8 mouse cellular contexts compared by ENCODE assay signal in the genomic region with DNA sequence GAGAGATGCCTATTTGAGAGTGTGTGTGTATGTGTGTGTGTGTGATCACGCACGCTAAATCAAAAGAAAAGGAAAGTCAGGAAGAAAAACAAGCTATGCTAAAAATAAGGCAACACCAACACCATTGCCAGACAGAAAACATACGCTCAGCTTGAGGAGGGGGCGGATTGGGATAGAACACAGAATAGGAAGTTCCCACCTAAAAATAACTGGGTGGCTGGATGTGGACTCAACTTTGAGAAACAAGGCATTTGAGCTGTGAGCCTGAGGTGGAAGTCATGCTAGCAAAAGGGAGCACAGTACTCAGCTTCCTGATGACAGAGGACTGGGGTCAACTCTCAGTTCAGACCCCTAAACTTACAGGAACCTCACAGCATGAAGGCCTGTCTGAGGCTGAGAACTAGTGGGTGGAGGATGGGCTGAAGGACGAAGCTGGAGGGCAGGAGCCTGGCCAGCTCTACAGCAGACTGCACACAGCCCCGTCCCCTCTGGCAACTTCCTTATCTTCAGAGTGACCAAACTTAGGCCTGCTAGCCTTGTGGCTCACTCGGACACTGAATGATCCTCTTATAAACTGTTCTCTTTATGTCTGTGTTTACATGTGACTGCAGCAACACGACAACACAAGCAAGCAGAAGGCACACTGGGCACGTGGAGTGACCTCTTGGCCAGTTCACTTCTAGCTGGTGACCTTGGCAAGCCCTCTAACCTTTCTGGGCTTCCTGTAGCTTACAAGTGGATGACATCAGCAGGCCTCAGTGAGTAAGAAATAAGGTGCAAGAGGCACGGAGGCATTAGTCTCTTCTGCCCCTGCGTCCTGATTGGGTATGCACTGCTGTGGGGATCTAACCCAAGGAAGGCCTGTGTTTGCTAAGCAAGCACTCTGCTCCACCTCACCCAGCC.
DNase-seq lines count a peak whose midpoint lies in the region; ATAC-seq and TF ChIP-seq lines count a peak whose summit lies in the region.

No protein-coding gene starts in this region.

- no peaks in the 10 kb centered on the region for H3K27me3 ChIP-seq in kidney, embryonic 16.5 days (ENCODE audit: insufficient read depth, low read length)
- no peaks in the 10 kb centered on the region for H3K27me3 ChIP-seq in lung, postnatal 0 days (replicated peaks; ENCODE audit: insufficient read depth, low read length)

- H3K4me1 ChIP-seq in kidney, embryonic 16.5 days (ENCODE audit: insufficient read depth, low read length), result peaks cover 48% of the 10 kb centered on the region
- peaks cover 42% of the 10 kb centered on the region for H3K4me1 ChIP-seq in lung, postnatal 0 days (ENCODE audit: insufficient read depth, low read depth, low read length)

- 46% methylated on average over 11 of the region's 11 CpGs for WGBS in kidney, embryonic 16.5 days
- WGBS in lung, postnatal 0 days, result 23% methylated on average over 11 of the region's 11 CpGs

- H3K27ac ChIP-seq in kidney, embryonic 16.5 days (ENCODE audit: low read length), result peak overlapping the region; percentile 64; the same call in 1 of the 2 replicates
- H3K27ac ChIP-seq in lung, postnatal 0 days (ENCODE audit: low read length), result peak overlapping the region; percentile 88

- 0 out of 2 replicates have a peak, but pooled peaks have one; percentile 39 for ATAC-seq in kidney, embryonic 16.5 days (ENCODE audit: low FRiP score, low TSS enrichment)
- ATAC-seq in lung, postnatal 0 days, result peak; percentile 79
- ATAC-seq in megakaryocyte-erythroid progenitor cell, adult 5-6 weeks (replicated peaks; ENCODE audit: low FRiP score, low TSS enrichment, poor library complexity, severe bottlenecking), result no peak

- no peaks in the 10 kb centered on the region for H3K36me3 ChIP-seq in kidney, embryonic 16.5 days (ENCODE audit: insufficient read depth, low read length)
- no peaks in the 10 kb centered on the region for H3K36me3 ChIP-seq in lung, postnatal 0 days (ENCODE audit: insufficient read depth, low read length)

- no peak overlapping the region for H3K4me3 ChIP-seq in kidney, embryonic 16.5 days (ENCODE audit: low read length)
- no peak overlapping the region for H3K4me3 ChIP-seq in lung, postnatal 0 days (ENCODE audit: low read depth, low read length)

- TF ChIP-seq CTCF in lung, postnatal 0 days (IDR thresholded peaks at IDR 0.05), result no peak

- H3K4me2 ChIP-seq in kidney, embryonic 16.5 days (replicated peaks; ENCODE audit: low read depth, low read length), result no peak overlapping the region
- H3K4me2 ChIP-seq in lung, postnatal 0 days (replicated peaks; ENCODE audit: low read depth, low read length), result no peak overlapping the region; the same call in 1 of the 2 replicates

- peaks cover 6% of the 10 kb centered on the region; the same call in 1 of the 2 replicates for H3K9me3 ChIP-seq in kidney, embryonic 16.5 days (ENCODE audit: low read length)
- no peaks in the 10 kb centered on the region for H3K9me3 ChIP-seq in lung, postnatal 0 days (ENCODE audit: low read length)

- H3K9ac ChIP-seq in kidney, embryonic 16.5 days (replicated peaks; ENCODE audit: low read length), result no peak overlapping the region
- H3K9ac ChIP-seq in lung, postnatal 0 days (replicated peaks; ENCODE audit: low read depth), result no peak overlapping the region

- peak; percentile 69 for DNase-seq in right cerebral cortex, adult 18-20 months
- no peak for DNase-seq in right cerebral cortex, postnatal 25 days
- DNase-seq in heart, adult 8-10 months (ENCODE audit: low spot score), result peak; percentile 68
- peak; percentile 87 for DNase-seq in lung, postnatal 0 days (ENCODE audit: low spot score)
- DNase-seq in ovary, postnatal 36 days (ENCODE audit: low spot score), result no peak
- DNase-seq in urinary bladder, adult 18-20 months (ENCODE audit: low spot score in 2 of 2), result no peak

- no peak for TF ChIP-seq EP300 in lung, postnatal 0 days (IDR thresholded peaks at IDR 0.05)

Comparison
In these comparisons a context has a peak if more than half of its experiments do, and no peak if none do; other contexts are left out.
1. DNase-seq: peak in right cerebral cortex, adult 18-20 months (single experiment), heart, adult 8-10 months (single experiment) and lung, postnatal 0 days (single experiment); none in right cerebral cortex, postnatal 25 days (single experiment), ovary, postnatal 36 days (single experiment) and urinary bladder, adult 18-20 months (0 of 2).